Mouse (Mus musculus) erythroblast, embryonic 14.5 days (primary cell): ENCODE data around the gene Cdcp2. TPM values are rescaled to one million over a fixed set of nuclear protein-coding genes. Genes with fewer than 3 reads are reported as not detected.
"Not testable (repeated sequence)": the region's sequence is repeated elsewhere in the genome, so short reads cannot be mapped to it uniquely, and the experiment has no call there.

Experiments
- H3K27me3 ChIP-seq: 2 replicates; pipeline ENCODE4 v1.6.1; 2012; ENCODE audit warnings: inconsistent platforms; ENCODE audit not compliant: control insufficient read depth
- H3K36me3 ChIP-seq: 2 replicates; pipeline ENCODE4 v1.6.1; 2012; ENCODE audit warnings: mild to moderate bottlenecking, inconsistent platforms; ENCODE audit not compliant: control insufficient read depth
- H3K4me1 ChIP-seq: 2 replicates; pipeline ENCODE4 v1.6.1; 2012; ENCODE audit warnings: inconsistent platforms; ENCODE audit not compliant: control insufficient read depth
- H3K4me3 ChIP-seq: replicated peaks from 2 replicates; pipeline ENCODE3; 2012; ENCODE audit warnings: moderate library complexity, mild to moderate bottlenecking, inconsistent platforms
- H3K9me3 ChIP-seq: 2 replicates; pipeline ENCODE4 v1.6.1; 2012; ENCODE audit warnings: low read length, inconsistent platforms, mixed read lengths; ENCODE audit not compliant: control insufficient read depth
- GATA1 ChIP-seq: IDR thresholded peaks from 2 replicates; pipeline ENCODE4 v1.6.1; 2012; ENCODE audit warnings: low read length, inconsistent platforms, mixed read lengths
- TAL1 ChIP-seq: IDR thresholded peaks from 3 replicates; pipeline ENCODE4 v1.6.1; 2012; ENCODE audit warnings: low read length, inconsistent platforms, mixed read lengths
- polyA plus RNA-seq: library from polyadenylated mRNA; stranded (reverse); fragments of >175 nt; gene quantifications from 2 replicates; pipeline ENCODE4 v1.2.3, GENCODE M21; 2012

Cdcp2 gene
- polyA plus RNA-seq, 1 experiment: 0.02 TPM

DNA sequence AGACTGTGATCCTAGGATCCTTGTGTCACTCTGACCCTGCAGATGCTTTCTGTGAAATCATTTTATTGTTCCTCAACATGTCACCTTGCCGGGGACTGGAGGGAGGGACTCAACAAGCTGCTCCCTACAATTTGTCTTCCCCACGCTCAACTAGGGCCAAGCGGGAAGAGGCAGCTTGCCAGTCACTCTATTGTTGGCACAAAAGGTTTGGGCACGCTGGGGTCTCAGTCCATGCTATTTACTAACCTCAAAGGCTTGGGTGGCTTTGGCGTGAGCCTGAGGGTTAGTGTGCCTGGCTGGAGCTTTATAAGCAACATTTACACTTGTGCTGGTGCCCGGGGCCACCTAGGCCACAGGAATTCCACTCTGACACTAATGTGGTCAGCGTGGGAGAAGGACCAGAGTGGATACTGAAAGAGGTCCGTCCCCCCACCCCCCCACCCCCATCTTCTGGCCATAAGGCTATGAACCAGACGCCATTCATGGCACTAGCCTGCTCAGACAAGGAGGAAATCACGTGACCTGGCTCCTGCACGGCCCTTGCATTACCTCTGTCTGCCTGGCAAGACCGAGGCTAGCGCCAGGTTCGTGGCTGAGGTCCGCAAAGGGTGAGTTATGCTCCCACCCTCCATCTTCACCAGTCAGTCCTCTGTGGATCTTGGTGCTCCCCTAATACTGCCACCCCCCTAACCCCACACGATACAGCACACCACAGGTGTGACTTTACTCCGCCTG, 2.3 kb downstream of the Cdcp2 start:
- H3K36me3 ChIP-seq: no peaks in the 10 kb centered on the region
- no peak overlapping the region for H3K4me3 ChIP-seq
- no peaks in the 10 kb centered on the region for H3K9me3 ChIP-seq
- no peaks in the 10 kb centered on the region; the same call in 1 of the 2 replicates for H3K27me3 ChIP-seq
- H3K4me1 ChIP-seq: peaks cover 2% of the 10 kb centered on the region
- TF ChIP-seq GATA1: no peak
- TF ChIP-seq TAL1: no peak

DNA sequence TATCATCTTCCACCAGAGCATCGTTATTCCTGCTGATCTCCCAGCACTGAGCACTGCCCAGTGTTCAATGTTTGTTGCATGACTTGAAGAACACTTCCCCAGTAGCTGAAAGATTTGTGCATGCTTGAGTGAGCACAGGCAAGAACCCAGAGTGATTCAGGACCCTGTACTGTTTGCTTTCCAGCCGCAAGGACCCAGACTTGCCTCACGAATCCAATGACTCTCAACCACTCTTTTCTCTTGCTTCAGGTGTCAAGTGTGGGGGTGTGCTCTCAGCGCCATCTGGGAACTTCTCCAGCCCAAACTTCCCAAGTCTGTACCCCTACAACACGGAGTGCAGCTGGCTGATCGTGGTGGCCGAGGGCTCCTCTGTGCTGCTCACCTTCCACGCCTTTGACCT, 5.5 kb downstream of the Cdcp2 start:
- Histone ChIP-seq H3K36me3 (no peaks in the 10 kb centered on the region), H3K4me1 (no peaks in the 10 kb centered on the region; the same call in none of the 2 replicates), H3K27me3 (peaks cover under 1% of the 10 kb centered on the region; the same call in 1 of the 2 replicates), H3K9me3 (no peaks in the 10 kb centered on the region), H3K4me3 (no peak overlapping the region)
- TF ChIP-seq TAL1 (no peak), GATA1 (no peak)

DNA sequence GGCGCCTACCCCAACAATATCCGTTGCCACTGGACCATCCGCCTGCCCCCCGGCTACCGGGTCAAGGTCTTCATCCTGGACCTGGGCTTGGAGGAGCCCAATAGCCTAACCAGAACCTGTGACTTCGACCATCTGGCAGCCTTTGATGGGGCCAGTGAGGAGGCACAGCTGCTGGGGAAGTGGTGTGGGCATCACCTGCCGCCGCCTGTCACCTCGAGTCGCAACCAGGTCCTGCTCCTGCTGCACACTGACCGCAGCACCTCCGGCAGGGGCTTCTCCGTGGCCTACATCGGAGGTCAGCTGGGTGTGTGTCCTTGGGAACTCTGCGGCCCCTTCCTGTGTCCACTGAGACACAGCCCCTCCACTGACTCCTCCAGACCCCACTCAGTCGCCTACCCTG, 10.1 kb downstream of the Cdcp2 start:
- TF ChIP-seq TAL1: no peak
- TF ChIP-seq GATA1: no peak
- Histone ChIP-seq H3K9me3 (no peaks in the 10 kb centered on the region), H3K27me3 (peaks cover 5% of the 10 kb centered on the region), H3K36me3 (no peaks in the 10 kb centered on the region), H3K4me3 (no peak overlapping the region), H3K4me1 (peaks cover 24% of the 10 kb centered on the region)

DNA sequence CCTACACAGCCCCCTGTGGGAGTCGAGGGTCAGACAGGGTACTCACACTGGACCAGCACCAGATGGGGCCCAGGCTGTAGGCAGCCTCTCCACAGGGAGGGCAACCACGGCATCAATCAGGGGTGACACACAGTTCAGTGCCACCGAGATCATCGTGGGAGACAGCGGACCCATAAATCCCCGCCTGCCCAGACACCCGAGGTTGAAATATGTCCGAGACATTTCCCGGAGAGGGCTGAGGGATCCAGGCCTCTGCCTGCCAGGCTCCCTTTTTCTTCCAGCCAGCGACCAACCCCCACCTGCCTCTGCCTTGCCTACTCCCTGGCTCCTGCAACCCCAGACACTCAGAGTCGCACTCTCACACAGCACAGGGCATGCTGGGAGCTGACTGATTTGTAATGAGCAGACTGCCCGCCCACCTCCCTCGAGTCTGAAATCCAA, 11.6 kb downstream of the Cdcp2 start:
- Histone ChIP-seq H3K4me3 (peak overlapping the region; percentile 2), H3K27me3 (peaks cover 5% of the 10 kb centered on the region), H3K36me3 (no peaks in the 10 kb centered on the region), H3K4me1 (peaks cover 24% of the 10 kb centered on the region), H3K9me3 (no peaks in the 10 kb centered on the region)
- TF ChIP-seq GATA1 (no peak), TAL1 (no peak)

DNA sequence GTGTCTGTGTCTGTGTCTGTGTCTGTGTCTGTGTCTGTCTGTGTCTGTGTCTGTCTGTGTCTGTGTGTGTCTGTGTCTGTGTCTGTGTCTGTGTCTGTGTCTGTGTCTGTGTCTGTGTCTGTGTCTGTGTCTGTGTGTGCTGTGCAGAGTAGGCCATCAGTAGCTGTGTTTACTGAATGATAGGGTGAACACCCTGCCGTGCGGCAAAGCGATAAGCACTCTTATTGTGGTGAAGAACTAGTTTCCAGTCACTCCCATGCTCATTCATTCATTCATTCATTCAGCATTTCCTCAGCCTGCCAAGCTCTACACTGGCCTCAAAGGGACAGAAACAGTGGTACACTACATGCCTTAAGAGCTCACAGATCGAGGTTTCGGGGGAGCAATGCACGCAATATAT, 12.5 kb downstream of the Cdcp2 start:
- peak; percentile 43 for TF ChIP-seq TAL1
- H3K36me3 ChIP-seq, H3K27me3 ChIP-seq: not testable (repeated sequence)

DNA sequence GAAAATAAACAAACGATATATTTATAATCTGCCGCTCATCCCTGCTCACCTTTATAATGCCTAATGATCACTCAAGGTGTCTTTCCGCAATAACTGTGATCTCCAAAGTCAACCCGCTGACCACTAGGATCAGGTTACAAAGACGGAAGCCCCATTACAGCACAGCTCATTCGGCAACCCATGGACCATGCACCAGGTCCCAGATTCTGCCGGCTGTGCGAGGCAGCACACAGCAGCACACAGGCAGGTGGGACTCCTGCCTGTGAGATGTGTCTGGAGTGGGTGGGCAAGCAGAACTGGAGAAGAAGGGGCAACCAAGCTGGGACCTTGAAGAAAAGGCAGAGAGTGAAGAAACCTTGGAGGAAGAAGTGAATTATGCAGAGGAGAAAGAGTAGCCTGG, 17.6 kb downstream of the Cdcp2 start:
- no peaks in the 10 kb centered on the region; the same call in 1 of the 2 replicates for H3K27me3 ChIP-seq
- no peaks in the 10 kb centered on the region for H3K36me3 ChIP-seq
- no peaks in the 10 kb centered on the region for H3K9me3 ChIP-seq
- H3K4me1 ChIP-seq: peaks cover 12% of the 10 kb centered on the region
- no peak overlapping the region for H3K4me3 ChIP-seq
- TF ChIP-seq TAL1 (no peak), GATA1 (no peak)

More for the DNA sequence above, 12.5 kb downstream of the Cdcp2 start:
- H3K4me3 ChIP-seq, H3K9me3 ChIP-seq: not testable (repeated sequence)
- H3K4me1 ChIP-seq: peaks cover 24% of the 10 kb centered on the region

DNA sequence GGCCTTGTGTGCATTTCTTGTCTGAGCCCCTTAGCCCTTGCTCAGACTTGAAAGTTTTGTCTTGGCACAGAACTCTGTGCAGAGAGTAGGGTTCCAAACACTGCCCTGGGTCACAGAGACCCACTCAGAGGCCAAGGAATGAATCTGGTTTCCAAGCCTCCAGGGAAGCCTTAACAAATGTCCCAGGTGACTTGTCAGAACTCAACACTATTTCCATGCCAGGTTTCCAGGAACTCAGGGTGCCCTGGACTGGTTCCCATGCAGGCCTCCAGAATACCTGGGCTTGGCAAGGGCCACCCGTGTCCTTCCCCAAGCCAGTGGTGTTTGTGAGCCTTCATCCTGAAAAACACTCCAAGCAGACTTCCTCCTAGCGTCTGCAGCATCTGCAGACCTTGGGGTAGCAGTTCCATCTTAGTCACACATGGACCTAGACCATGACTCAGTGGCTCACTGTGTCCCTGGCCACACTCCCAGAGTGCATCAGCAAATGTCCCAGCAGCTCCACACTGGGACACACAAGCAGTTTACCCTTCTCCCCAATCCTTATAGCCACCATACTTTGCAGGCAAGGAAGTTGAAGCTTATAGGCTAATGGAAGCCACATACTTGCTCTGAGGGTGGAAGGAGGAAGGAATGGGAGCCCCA, 21.2 kb downstream of the Cdcp2 start:
- TF ChIP-seq GATA1: no peak
- no peak for TF ChIP-seq TAL1
- H3K27me3 ChIP-seq: no peaks in the 10 kb centered on the region; the same call in 1 of the 2 replicates
- no peaks in the 10 kb centered on the region for H3K36me3 ChIP-seq
- peaks cover 20% of the 10 kb centered on the region for H3K4me1 ChIP-seq
- no peaks in the 10 kb centered on the region for H3K9me3 ChIP-seq
- no peak overlapping the region for H3K4me3 ChIP-seq

DNA sequence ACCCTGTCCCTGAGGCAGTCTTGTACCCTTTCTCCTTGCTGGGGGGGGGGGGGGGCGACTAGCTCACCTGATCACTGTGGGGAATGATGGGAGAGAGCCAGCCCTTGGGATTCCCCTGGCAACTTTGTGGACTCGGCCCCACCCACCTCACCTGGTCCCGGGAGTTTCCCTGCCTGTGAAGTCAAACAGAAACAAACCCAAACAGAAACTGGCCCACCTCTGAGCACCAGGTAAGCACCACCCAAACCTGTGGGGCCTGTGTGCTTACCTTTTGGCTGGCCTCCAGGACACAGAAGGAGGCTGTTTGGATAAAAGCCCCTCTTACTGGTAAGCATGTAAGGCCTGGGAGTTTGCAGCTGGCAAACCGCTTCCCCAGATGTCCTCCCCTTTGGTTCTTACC, 22.4 kb downstream of the Cdcp2 start:
- TF ChIP-seq TAL1 (no peak), GATA1 (no peak)
- no peak overlapping the region for H3K4me3 ChIP-seq
- H3K36me3 ChIP-seq: no peaks in the 10 kb centered on the region
- no peaks in the 10 kb centered on the region; the same call in 1 of the 2 replicates for H3K27me3 ChIP-seq
- no peaks in the 10 kb centered on the region for H3K9me3 ChIP-seq
- peaks cover 20% of the 10 kb centered on the region for H3K4me1 ChIP-seq

DNA sequence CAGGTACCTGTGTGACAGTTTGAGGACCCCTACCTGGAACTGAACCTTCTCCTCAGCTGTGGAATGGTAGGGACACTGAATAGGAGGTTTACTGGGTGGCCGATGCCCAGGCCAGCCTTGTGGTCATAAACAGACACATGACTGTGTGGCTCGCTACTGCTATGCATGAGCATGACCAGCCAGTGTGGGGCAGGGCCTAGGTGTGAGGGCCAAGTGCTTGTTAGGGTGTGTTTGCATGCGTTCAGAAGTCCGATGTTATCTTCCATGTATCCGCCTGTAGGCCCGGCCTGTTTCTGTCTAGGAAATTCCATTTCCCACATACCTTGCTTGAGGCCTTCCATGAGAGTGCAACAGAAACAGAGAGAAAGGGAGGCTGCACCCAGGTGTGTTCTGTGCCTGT, 24.0 kb downstream of the Cdcp2 start:
- no peaks in the 10 kb centered on the region for H3K9me3 ChIP-seq
- H3K4me1 ChIP-seq: peaks cover 20% of the 10 kb centered on the region
- no peaks in the 10 kb centered on the region for H3K36me3 ChIP-seq
- H3K4me3 ChIP-seq: no peak overlapping the region
- no peaks in the 10 kb centered on the region for H3K27me3 ChIP-seq
- no peak for TF ChIP-seq GATA1
- no peak for TF ChIP-seq TAL1
